Mouse (Mus musculus): ENCODE data around the gene Nucks1.

Nucks1 gene

GRCm38 (mm10) chr1:131922100-131922499 is 11.8 kb downstream of the Nucks1 start:
- no peak for DNase-seq (ENCODE audit: low read depth)

GRCm38 (mm10) chr1:131933471-131933870 is 23.1 kb downstream of the Nucks1 start:
- no peak for DNase-seq (ENCODE audit: low read depth)

GRCm38 (mm10) chr1:131937659-131938305 is 27.4 kb downstream of the Nucks1 start:
- DNase-seq (ENCODE audit: low read depth) = peak; percentile 54

GRCm38 (mm10) chr1:131938811-131939210 is 28.5 kb downstream of the Nucks1 start:
- DNase-seq (ENCODE audit: low read depth) = no peak

GRCm38 (mm10) chr1:131940711-131941244 is 30.4 kb downstream of the Nucks1 start:
- DNase-seq (ENCODE audit: low read depth) = no peak

- DNase-seq (ENCODE audit: low read depth) = no peak
These were observed 31.2 kb downstream of the Nucks1 start for GRCm38 (mm10) chr1:131941501-131941900.

GRCm38 (mm10) chr1:131942621-131943590 is 32.6 kb downstream of the Nucks1 start:
- no peak for DNase-seq (ENCODE audit: low read depth)

- no peak for DNase-seq (ENCODE audit: low read depth)
These were observed 35.5 kb downstream of the Nucks1 start for GRCm38 (mm10) chr1:131945674-131946440.

- no peak for DNase-seq (ENCODE audit: low read depth)
These were observed 36.3 kb downstream of the Nucks1 start for GRCm38 (mm10) chr1:131946462-131947215.

GRCm38 (mm10) chr1:131947997-131948525 is 37.7 kb downstream of the Nucks1 start:
- DNase-seq (ENCODE audit: low read depth) = no peak

GRCm38 (mm10) chr1:131954242-131954865 is 44.0 kb downstream of the Nucks1 start:
- no peak for DNase-seq (ENCODE audit: low read depth)

- no peak for DNase-seq (ENCODE audit: low read depth)
These were observed 44.9 kb downstream of the Nucks1 start for GRCm38 (mm10) chr1:131955131-131955757.

GRCm38 (mm10) chr1:131957416-131957815 is 47.1 kb downstream of the Nucks1 start:
- no peak for DNase-seq (ENCODE audit: low read depth)

GRCm38 (mm10) chr1:131961004-131961403 is 50.7 kb downstream of the Nucks1 start:
- DNase-seq (ENCODE audit: low read depth) = no peak

GRCm38 (mm10) chr1:131962606-131963084 is 52.3 kb downstream of the Nucks1 start, which contains the start of gene Slc45a3:
Gene Slc45a3, plus strand, starts transcription at chr1:131962967.
- no peak for DNase-seq (ENCODE audit: low read depth)

GRCm38 (mm10) chr1:131963085-131963951 is 53.0 kb downstream of the Nucks1 start:
- DNase-seq (ENCODE audit: low read depth) = no peak

GRCm38 (mm10) chr1:131964100-131964499 is 53.8 kb downstream of the Nucks1 start:
- no peak for DNase-seq (ENCODE audit: low read depth)

- DNase-seq (ENCODE audit: low read depth) = no peak
These were observed 54.2 kb downstream of the Nucks1 start for GRCm38 (mm10) chr1:131964580-131964979.

GRCm38 (mm10) chr1:131965818-131966217 is 55.5 kb downstream of the Nucks1 start:
- no peak for DNase-seq (ENCODE audit: low read depth)

All from c-Kit-positive CD71-positive TER-119-negative erythroid progenitor cells, embryonic 14.5 days (primary cell).